Mouse (Mus musculus): ENCODE measurements around the gene E130208F15Rik.

DNA sequence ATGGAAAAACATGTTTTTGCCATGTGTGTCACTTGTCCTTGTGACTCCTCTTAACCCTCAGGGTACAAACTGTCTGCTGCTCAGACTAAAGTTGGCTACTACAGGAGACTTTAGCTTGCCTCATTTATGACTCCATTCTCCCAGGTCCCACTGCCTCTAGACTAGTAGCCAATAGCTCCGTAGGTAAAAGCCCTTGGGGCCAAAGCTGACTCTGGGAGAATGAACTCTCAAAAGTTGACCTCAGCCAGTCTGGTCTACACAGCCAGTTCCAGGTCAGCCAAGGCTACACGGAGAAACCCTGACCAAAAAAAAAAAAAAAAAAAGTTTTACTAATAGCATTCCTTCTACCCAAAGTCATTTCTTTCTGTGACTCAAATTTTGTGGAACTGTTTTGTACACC lies 42.6 kb upstream of the E130208F15Rik start:
- TF ChIP-seq MAX (IDR thresholded peaks at IDR 0.05) (no peak), CTCF (IDR thresholded peaks at IDR 0.05; ENCODE audit: control insufficient read depth, insufficient read depth, insufficient read length) (no peak), USF1 (IDR thresholded peaks at IDR 0.05; ENCODE audit: low read depth) (no peak), MYOG (IDR thresholded peaks at IDR 0.05; ENCODE audit: control insufficient read depth, extremely low read depth, insufficient read length) (no peak), MYOD1 (IDR thresholded peaks at IDR 0.05; ENCODE audit: control insufficient read depth, insufficient read length, low read depth) (no peak), CEBPB (IDR thresholded peaks at IDR 0.05; ENCODE audit: low read depth) (no peak)
